Mouse (Mus musculus) kidney, postnatal 0 days (tissue): ENCODE results near the gene Efcab14. TPM values are rescaled to one million over a fixed set of nuclear protein-coding genes. Genes with fewer than 3 reads are reported as not detected.

Experiments
- ATAC-seq: fragments of 200-750 bp; cut with Nextera tagmentation; replicated peaks from 2 replicates; pipeline ENCODE4 v1.8.0; 2017; ENCODE audit warnings: low read depth, moderate number of reproducible peaks, moderate TSS enrichment, moderate library complexity; ENCODE audit not compliant: low FRiP score
- DNase-seq: peaks from one replicate; pipeline ENCODE4 v3.0.0-alpha.2; 2016; ENCODE audit warnings: low spot score
- H3K27ac ChIP-seq: fragments of 300-500 bp; sonication (generic); 2 replicates; pipeline ENCODE4 v1.5.1; 2014; ENCODE audit warnings: mild to moderate bottlenecking
- H3K27me3 ChIP-seq: fragments of 300-500 bp; sonication (generic); 2 replicates; pipeline ENCODE4 v1.6.1; 2014; ENCODE audit warnings: low read length, mixed read lengths; ENCODE audit not compliant: insufficient read depth
- H3K36me3 ChIP-seq: fragments of 300-500 bp; sonication (generic); 2 replicates; pipeline ENCODE4 v1.6.1; 2014; ENCODE audit warnings: low read length, mixed read lengths; ENCODE audit not compliant: insufficient read depth
- H3K4me1 ChIP-seq: fragments of 300-500 bp; sonication (generic); replicated peaks from 2 replicates; pipeline ENCODE4 v1.6.1; 2014; ENCODE audit warnings: antibody characterized with exemption, low read length, mixed read lengths; ENCODE audit not compliant: insufficient read depth
- H3K4me2 ChIP-seq: fragments of 300-500 bp; sonication (generic); 2 replicates; pipeline ENCODE4 v1.6.1; 2014; ENCODE audit warnings: mild to moderate bottlenecking, low read length, moderate library complexity, mixed read lengths
- H3K4me3 ChIP-seq: fragments of 300-500 bp; sonication (generic); replicated peaks from 2 replicates; pipeline ENCODE4 v1.5.1; 2014; ENCODE audit warnings: low read depth, low read length
- H3K9ac ChIP-seq: fragments of 300-500 bp; sonication (generic); 2 replicates; pipeline ENCODE4 v1.6.1; 2014; ENCODE audit warnings: low read depth, low read length
- H3K9me3 ChIP-seq: fragments of 300-500 bp; sonication (generic); replicated peaks from 2 replicates; pipeline ENCODE4 v1.6.1; 2016; ENCODE audit warnings: low read length, inconsistent platforms, mixed read lengths
- CTCF ChIP-seq: IDR thresholded peaks from 2 replicates; pipeline ENCODE4 v1.5.1; 2016; ENCODE audit warnings: antibody characterized with exemption, low read depth, mild to moderate bottlenecking, moderate library complexity
- whole genome bisulfite sequencing: fragments of 180-500 bp; shearing (Covaris S2); extraction: QIAGEN DNeasy Blood & Tissue Kit; methylation state at CpG from one replicate; pipeline ENCODE4 v1.1.7; 2014; 5-methylcytosine and 5-hydroxymethylcytosine counted together
- polyA plus RNA-seq: library from polyadenylated mRNA; unstranded; fragments of >200 nt; fragmentation: Nextera tagmentation; extraction: Ambion mirVana; gene quantifications from 2 replicates; pipeline ENCODE4 v1.2.1, GENCODE M21; 2015

The Efcab14 gene
- polyA plus RNA-seq, 1 experiment from 2014 or later: 28.9 TPM

DNA sequence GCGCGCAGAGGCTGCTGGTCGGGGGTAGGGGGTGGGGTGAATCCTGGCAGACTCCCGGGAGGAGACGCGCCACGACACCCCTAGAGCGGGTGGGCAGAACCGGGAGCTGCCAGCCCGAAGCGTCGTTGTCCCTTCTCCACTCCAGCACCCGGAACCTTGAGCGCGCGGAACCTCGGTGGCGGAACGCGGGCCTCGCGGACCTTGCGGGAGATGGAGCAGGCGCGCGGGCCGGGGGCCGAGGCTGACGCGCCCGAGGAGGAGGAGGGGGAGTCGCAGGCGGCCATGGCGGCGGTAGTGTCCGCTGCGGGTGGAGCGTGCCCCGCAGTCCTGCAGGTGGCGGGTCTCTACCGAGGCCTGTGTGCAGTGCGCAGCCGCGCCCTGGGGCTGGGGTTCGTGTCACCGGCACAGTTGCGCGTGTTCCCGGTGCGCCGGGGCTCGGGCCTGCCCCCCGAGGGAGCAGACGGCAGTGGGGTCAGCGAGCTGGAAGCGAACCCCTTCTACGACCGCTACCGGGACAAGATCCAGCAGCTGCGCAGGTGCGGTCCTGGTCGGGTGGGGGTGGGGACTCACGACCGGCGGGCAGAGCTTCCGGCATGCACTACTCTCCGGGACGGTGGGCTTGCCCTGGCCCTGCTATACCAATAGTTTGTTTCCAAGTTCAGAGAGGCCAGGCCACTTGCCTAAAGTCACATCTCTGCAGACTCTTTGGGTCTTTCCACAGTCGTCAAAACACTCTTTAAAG, 47.4 kb downstream of the Efcab14 start, which contains the start of gene Atpaf1:
Atpaf1 (plus strand) TSS at position 44 of the 742 bp plus-strand sequence.
- Histone ChIP-seq H3K27me3 (no peaks in the 10 kb centered on the region), H3K36me3 (peaks cover 2% of the 10 kb centered on the region; the same call in 1 of the 2 replicates), H3K4me3 (peak within 1 kb of the TSS; percentile 82), H3K9ac (peak within 1 kb of the TSS; percentile 83), H3K27ac (peak within 1 kb of the TSS; percentile 64), H3K9me3 (no peaks in the 10 kb centered on the region), H3K4me1 (peaks cover 5% of the 10 kb centered on the region; the same call in 1 of the 2 replicates), H3K4me2 (peak within 1 kb of the TSS; percentile 86)
- WGBS: under 1% methylated on average over 68 of the region's 69 CpGs
- DNase-seq: peak; percentile 68
- peak; percentile 33; the same call in 1 of the 2 replicates for TF ChIP-seq CTCF
- ATAC-seq: peak; percentile 83

DNA sequence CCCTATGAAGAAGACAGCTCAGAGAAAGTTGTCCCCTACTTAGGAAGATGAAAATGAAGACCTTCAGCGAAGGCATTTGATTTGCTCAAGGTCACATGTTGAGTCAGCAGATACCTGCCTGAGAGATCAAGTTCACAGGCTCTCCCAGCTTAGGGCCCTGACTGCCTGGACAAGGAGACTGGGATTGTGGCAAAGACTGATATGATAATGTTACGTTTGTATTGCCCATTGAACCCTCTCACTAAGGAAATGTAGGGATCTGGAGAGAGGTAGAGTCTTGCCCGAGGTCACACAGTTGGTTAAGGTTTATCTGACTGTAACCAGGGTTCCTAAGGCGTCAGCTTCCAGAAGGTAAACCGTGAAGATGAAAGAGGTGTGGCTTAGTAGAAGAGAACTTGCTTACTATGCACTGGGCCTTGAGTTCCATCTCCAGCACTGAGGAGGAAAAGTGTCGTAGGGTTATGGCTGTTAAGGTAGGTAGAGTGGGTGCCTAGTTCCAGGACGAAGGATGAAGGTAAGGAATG, 48.0 kb downstream of the Efcab14 start:
- Histone ChIP-seq H3K9me3 (no peaks in the 10 kb centered on the region), H3K36me3 (peaks cover 6% of the 10 kb centered on the region; the same call in 1 of the 2 replicates), H3K27ac (peak overlapping the region; percentile 54; the same call in 1 of the 2 replicates), H3K27me3 (no peaks in the 10 kb centered on the region), H3K4me1 (peaks cover 5% of the 10 kb centered on the region; the same call in 1 of the 2 replicates), H3K4me2 (peak overlapping the region; percentile 86), H3K9ac (peak overlapping the region; percentile 83), H3K4me3 (peak overlapping the region; percentile 82)
- 46% methylated on average over 7 of the region's 7 CpGs for WGBS
- TF ChIP-seq CTCF: no peak
- ATAC-seq (peak; percentile 58; the same call in 1 of the 2 replicates), DNase-seq (no peak)

DNA sequence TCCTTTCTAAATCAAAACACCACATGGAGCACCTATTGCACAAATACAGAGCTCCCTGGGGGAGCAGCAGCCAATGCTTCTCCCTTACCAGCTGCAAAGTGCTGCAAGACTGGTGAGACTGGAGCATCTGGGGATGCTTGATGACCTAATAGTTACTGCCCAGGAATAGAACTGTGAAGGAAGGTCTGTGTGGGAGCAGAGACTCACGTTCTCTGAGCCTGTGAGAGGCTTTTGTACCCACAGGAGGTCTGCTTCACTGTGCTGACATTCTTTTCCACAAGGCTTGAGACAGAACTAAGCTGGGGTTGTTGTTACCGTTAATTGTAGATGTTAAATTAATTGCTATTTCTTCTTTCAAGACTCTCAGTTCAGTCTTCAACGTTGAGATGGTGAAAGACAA, 53.3 kb downstream of the Efcab14 start:
- no peaks in the 10 kb centered on the region for H3K27me3 ChIP-seq
- no peaks in the 10 kb centered on the region for H3K9me3 ChIP-seq
- H3K27ac ChIP-seq: no peak overlapping the region
- no peak for DNase-seq
- no peak for ATAC-seq
- no peak overlapping the region for H3K4me2 ChIP-seq
- H3K4me3 ChIP-seq: no peak overlapping the region
- no peak overlapping the region for H3K9ac ChIP-seq
- 70% methylated on average over 3 of the region's 3 CpGs for WGBS
- H3K4me1 ChIP-seq: peaks cover 2% of the 10 kb centered on the region; the same call in 1 of the 2 replicates
- peaks cover 21% of the 10 kb centered on the region for H3K36me3 ChIP-seq
- no peak for TF ChIP-seq CTCF

DNA sequence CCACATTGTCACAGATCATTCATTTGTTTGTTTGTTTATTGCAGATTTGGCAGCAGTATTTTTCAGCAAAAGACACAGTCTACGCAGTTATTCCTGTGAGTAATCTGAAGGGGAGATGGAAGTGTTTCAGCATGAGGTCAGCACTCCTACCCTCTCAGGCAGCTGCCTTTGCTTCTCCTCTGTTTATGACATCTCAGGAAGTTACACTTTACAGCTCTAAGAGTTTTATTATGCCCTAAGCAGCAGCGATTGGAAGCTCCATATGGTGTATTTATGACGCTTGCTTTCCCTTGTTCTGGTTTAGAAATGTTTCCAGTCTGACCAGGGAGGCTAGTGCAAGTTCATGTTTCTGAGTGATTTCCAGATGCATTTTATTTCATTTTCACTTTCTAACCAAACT, 57.8 kb downstream of the Efcab14 start:
- no peak overlapping the region for H3K4me2 ChIP-seq
- ATAC-seq: no peak
- H3K4me3 ChIP-seq: no peak overlapping the region
- TF ChIP-seq CTCF: no peak
- H3K4me1 ChIP-seq: no peaks in the 10 kb centered on the region
- no peak overlapping the region for H3K27ac ChIP-seq
- H3K36me3 ChIP-seq: peaks cover 42% of the 10 kb centered on the region
- H3K9ac ChIP-seq: no peak overlapping the region
- DNase-seq: peak; percentile 41
- WGBS: 39% methylated on average over 3 of the region's 3 CpGs
- H3K27me3 ChIP-seq: no peaks in the 10 kb centered on the region
- no peaks in the 10 kb centered on the region for H3K9me3 ChIP-seq

DNA sequence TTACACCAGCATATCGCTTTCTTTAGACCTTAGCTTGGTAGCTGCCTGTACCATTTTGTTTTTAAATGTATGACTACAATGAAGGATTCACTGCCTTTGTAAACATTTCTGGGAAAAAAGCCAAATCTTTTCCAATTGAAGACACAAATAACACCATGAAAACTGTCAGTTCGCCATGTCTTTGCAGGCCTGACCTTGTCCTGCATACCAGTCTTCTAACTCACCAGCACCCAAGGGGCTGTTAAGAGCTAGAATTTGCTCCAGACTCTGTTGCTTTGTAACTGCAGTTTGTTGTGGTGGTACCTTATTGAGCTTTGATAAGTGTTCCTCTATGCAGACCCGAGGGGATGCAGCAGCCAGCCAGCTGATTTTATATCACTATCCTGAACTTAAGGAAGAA, 62.4 kb downstream of the Efcab14 start:
- H3K36me3 ChIP-seq: peaks cover 43% of the 10 kb centered on the region
- H3K27ac ChIP-seq: no peak overlapping the region
- no peaks in the 10 kb centered on the region for H3K27me3 ChIP-seq
- ATAC-seq (no peak), DNase-seq (no peak)
- H3K4me2 ChIP-seq: no peak overlapping the region
- no peaks in the 10 kb centered on the region for H3K4me1 ChIP-seq
- H3K9ac ChIP-seq: no peak overlapping the region
- 76% methylated on average over 3 of the region's 3 CpGs for WGBS
- no peaks in the 10 kb centered on the region for H3K9me3 ChIP-seq
- no peak overlapping the region for H3K4me3 ChIP-seq
- TF ChIP-seq CTCF: no peak

DNA sequence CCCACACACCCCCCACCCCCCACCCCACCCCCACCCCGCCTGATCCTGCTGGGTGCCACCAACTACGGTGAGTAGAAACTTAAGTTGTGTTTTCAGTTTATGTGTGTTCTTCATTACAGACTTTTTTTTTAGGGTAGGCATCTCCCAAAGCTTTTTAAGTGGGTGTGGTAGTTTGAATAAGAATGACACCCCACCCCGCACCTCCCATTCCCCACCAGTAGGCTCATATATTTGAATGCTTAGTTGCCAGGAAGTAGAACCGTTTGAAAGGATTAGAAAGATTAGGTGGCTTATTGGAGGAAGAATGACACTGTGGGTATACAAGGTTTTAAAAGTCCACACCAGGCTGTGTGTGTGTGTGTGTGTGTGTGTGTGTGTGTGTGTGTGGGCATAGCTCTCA, 74.8 kb downstream of the Efcab14 start:
- Histone ChIP-seq H3K36me3 (peaks cover 28% of the 10 kb centered on the region), H3K4me1 (no peaks in the 10 kb centered on the region), H3K9ac (no peak overlapping the region), H3K27me3 (no peaks in the 10 kb centered on the region), H3K27ac (no peak overlapping the region), H3K4me2 (no peak overlapping the region), H3K4me3 (no peak overlapping the region), H3K9me3 (no peaks in the 10 kb centered on the region)
- 94% methylated on average over 4 of the region's 4 CpGs for WGBS
- ATAC-seq: no peak
- TF ChIP-seq CTCF: no peak
- no peak for DNase-seq
